Mouse (Mus musculus) C2C12 (cell line): ENCODE data around the gene Tldc1.

ENCODE experiments used
- CEBPB ChIP-seq: IDR thresholded peaks from one replicate; pipeline ENCODE4 v1.6.1; 2011; ENCODE audit warnings: low read depth, mild to moderate bottlenecking, control low read depth, moderate library complexity
- CTCF ChIP-seq: IDR thresholded peaks from one replicate; pipeline ENCODE4 v1.5.1; 2011; ENCODE audit not compliant: control insufficient read depth, insufficient read depth, insufficient read length
- MYOD1 ChIP-seq: IDR thresholded peaks from one replicate; pipeline ENCODE4 v1.6.1; 2011; ENCODE audit warnings: low read depth; ENCODE audit not compliant: control insufficient read depth, insufficient read length
- MYOG ChIP-seq: IDR thresholded peaks from one replicate; pipeline ENCODE4 v1.6.1; 2011; ENCODE audit not compliant: control insufficient read depth, insufficient read length; ENCODE audit errors: extremely low read depth
- USF1 ChIP-seq: IDR thresholded peaks from one replicate; pipeline ENCODE4 v1.6.1; 2011; ENCODE audit warnings: low read depth, mild to moderate bottlenecking, control low read depth, moderate library complexity

GRCm38 (mm10) chr8:119806422-119807263 is 28.4 kb upstream of the Tldc1 start:
- TF ChIP-seq CTCF (no peak), USF1 (no peak), MYOG (no peak), CEBPB (no peak), MYOD1 (no peak)
